Mouse (Mus musculus) erythroblast, adult 5-6 weeks (primary cell): Measurements from ENCODE around the gene Abracl. TPM values are rescaled to one million over a fixed set of nuclear protein-coding genes. Genes with fewer than 3 reads are reported as not detected.

Experiments used
- ATAC-seq: replicated peaks from 2 replicates; pipeline ENCODE4 v1.8.0; 2016; ENCODE audit warnings: moderate number of reproducible peaks, mild to moderate bottlenecking, moderate TSS enrichment, inconsistent platforms; ENCODE audit not compliant: poor library complexity, low FRiP score, severe bottlenecking
- total RNA-seq, 2 experiments: library from RNA; stranded (forward) in 1 of 2; stranded (reverse) in 1 of 2; fragments of 150-400 nt in 1 of 2; fragments of 200-764, 138-1000 nt in 1 of 2; gene quantifications; 2 replicates each; pipeline versions ENCODE4 v1.2.3 to v1.2.4; 2015 to 2017; ENCODE audit warnings: low replicate concordance in 2 of 2

Gene Abracl
- 51.4 and 73.2 TPM in 2 replicates for total RNA-seq (2015; ENCODE audit: low replicate concordance)
- total RNA-seq (2017; ENCODE audit: low replicate concordance) = 48.9 and 55.5 TPM in 2 replicates

- peak; percentile 79 for ATAC-seq
These were observed at the start of gene Abracl for GRCm38 (mm10) chr10:18022741-18023347. Abracl (minus strand) TSS chr10:18023288.

GRCm38 (mm10) chr10:18072871-18073270 lies 49.8 kb upstream of the Abracl start:
- ATAC-seq = no peak

- ATAC-seq = no peak
These were observed 47.5 kb upstream of the Abracl start for GRCm38 (mm10) chr10:18070616-18071015.

- no peak for ATAC-seq
These were observed 47.1 kb upstream of the Abracl start for GRCm38 (mm10) chr10:18070144-18070543.

GRCm38 (mm10) chr10:18069576-18069975 lies 46.5 kb upstream of the Abracl start:
- ATAC-seq = no peak

GRCm38 (mm10) chr10:18068880-18069279 lies 45.8 kb upstream of the Abracl start:
- no peak for ATAC-seq

GRCm38 (mm10) chr10:18067761-18068446 lies 44.8 kb upstream of the Abracl start:
- no peak for ATAC-seq

GRCm38 (mm10) chr10:18066031-18066439 lies 42.9 kb upstream of the Abracl start:
- ATAC-seq = no peak

- no peak for ATAC-seq
These were observed 41.6 kb upstream of the Abracl start for GRCm38 (mm10) chr10:18064606-18065228.

GRCm38 (mm10) chr10:18061533-18061932 lies 38.4 kb upstream of the Abracl start:
- no peak for ATAC-seq

- no peak for ATAC-seq
These were observed 37.7 kb upstream of the Abracl start for GRCm38 (mm10) chr10:18060778-18061177.

GRCm38 (mm10) chr10:18059807-18060206 lies 36.7 kb upstream of the Abracl start:
- ATAC-seq = no peak

- no peak for ATAC-seq
These were observed 35.7 kb upstream of the Abracl start for GRCm38 (mm10) chr10:18058681-18059338.

- no peak for ATAC-seq
These were observed 33.3 kb upstream of the Abracl start for GRCm38 (mm10) chr10:18056391-18056745.

GRCm38 (mm10) chr10:18055696-18056390 lies 32.8 kb upstream of the Abracl start, which contains the start of gene Reps1:
Reps1 (plus strand) TSS chr10:18055861.
- peak; percentile 53; the same call in 1 of the 2 replicates for ATAC-seq

GRCm38 (mm10) chr10:18055009-18055695 lies 32.1 kb upstream of the Abracl start:
- ATAC-seq = peak; percentile 82

GRCm38 (mm10) chr10:18047380-18048146 lies 24.5 kb upstream of the Abracl start:
- no peak for ATAC-seq

GRCm38 (mm10) chr10:18046380-18046779 lies 23.3 kb upstream of the Abracl start:
- no peak for ATAC-seq

GRCm38 (mm10) chr10:18036849-18037248 lies 13.8 kb upstream of the Abracl start:
- no peak for ATAC-seq
